Mouse (Mus musculus) ES-Bruce4 (cell line): Measurements from ENCODE around the gene Tpra1.

Experiments used
- EP300 ChIP-seq: IDR thresholded peaks from 2 replicates; pipeline ENCODE4 v1.6.1; 2011; ENCODE audit warnings: low read depth, low read length; ENCODE audit not compliant: insufficient read depth
- POLR2A ChIP-seq: IDR thresholded peaks from one replicate; pipeline ENCODE4 v1.8.1; 2011; ENCODE audit warnings: low read length; ENCODE audit not compliant: insufficient read depth

GRCm38 (mm10) chr6:88929451-88929850 is 27.4 kb downstream of the Tpra1 start:
- TF ChIP-seq POLR2A = no peak
- no peak for TF ChIP-seq EP300
